Mouse (Mus musculus) layer of hippocampus, postnatal 10 days (tissue): ENCODE data around the gene Mgea5. TPM values are rescaled to one million over a fixed set of nuclear protein-coding genes. Genes with fewer than 3 reads are reported as not detected.
"Not testable (repeated sequence)": the region's sequence is repeated elsewhere in the genome, so short reads cannot be mapped to it uniquely, and the experiment has no call there.

ENCODE experiments used
- DNase-seq, 2 experiments: peaks; one replicate each; pipeline ENCODE4 v3.0.0; 2021; ENCODE audit warnings: low spot score in 2 of 2
- long read RNA-seq: library from polyadenylated mRNA; stranded (forward); transcript quantifications from one replicate; pipeline ENCODE4 v2.0.0, GENCODE M21; 2023
- total RNA-seq, 2 experiments: library from RNA; stranded (reverse); gene quantifications; 2 replicates each; pipeline ENCODE4 v1.2.3; 2021

The Mgea5 gene
- 100 to 1,000 TPM; 134 to 157 TPM for total RNA-seq
- long read RNA-seq, full-length matches to known transcripts: 12 of 31 reads
- long read RNA-seq, partial matches to known transcripts: 4 of 31 reads
- long read RNA-seq, other reads (novel, unspliced or antisense): 15 of 31 reads

GRCm38 (mm10) chr19:45783181-45783932, at the start of gene Mgea5:
TSS of gene Mgea5 (minus strand) at chr19:45783837.
- peak; percentile 97 to 99 for DNase-seq

GRCm38 (mm10) chr19:45830679-45831078, 47.0 kb upstream of the Mgea5 start:
- no peak for DNase-seq

GRCm38 (mm10) chr19:45827736-45828135, 44.1 kb upstream of the Mgea5 start:
- DNase-seq: no peak

GRCm38 (mm10) chr19:45827125-45827524, 43.5 kb upstream of the Mgea5 start:
- DNase-seq: no peak

- DNase-seq: no peak
Observed at GRCm38 (mm10) chr19:45826146-45826545, 42.5 kb upstream of the Mgea5 start.

DNA sequence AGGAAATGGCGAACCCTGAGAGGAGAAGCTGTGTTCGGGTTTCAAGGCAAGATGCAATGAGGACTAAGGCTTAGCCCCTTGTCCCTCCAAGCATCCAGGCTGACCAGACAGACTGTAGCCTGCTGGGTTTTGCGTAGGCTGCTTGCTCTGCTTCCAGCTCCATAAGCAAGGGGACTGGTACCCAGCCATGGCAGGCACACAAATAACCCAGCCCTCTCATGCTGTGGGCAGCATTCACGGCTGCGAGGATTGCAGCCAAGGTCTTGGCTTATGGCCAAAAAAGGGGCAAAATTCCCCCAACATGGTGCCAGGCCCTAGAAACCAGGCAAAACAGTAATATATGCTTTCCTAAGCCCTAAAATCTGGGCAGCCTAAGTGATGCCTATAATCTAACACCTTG, 38.2 kb upstream of the Mgea5 start:
- no peak for DNase-seq

GRCm38 (mm10) chr19:45817816-45818490, 34.3 kb upstream of the Mgea5 start:
- no peak for DNase-seq

DNA sequence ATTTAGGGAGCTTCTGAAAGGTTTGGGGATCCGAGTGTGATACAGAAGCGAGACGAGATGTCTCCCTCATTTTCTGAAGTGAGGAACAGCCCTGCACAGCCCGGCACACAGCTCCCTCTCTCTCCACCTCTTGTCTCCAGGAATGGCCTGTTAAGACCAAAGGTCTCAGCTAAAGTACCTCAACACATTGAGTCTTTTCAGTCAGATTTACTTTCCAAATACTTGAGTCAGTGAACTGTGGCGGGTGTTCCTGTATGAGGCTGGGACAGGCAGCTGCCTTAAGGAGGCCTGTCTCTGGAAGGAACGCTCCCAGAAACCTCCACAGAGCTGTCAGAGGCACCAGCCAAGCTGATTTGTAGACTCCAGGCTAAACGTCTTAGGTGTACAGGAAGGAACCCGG, 33.1 kb upstream of the Mgea5 start:
- no peak for DNase-seq

- peak; percentile 73 to 76 for DNase-seq
Observed at GRCm38 (mm10) chr19:45815831-45816405, 32.3 kb upstream of the Mgea5 start, which contains the start of gene Kcnip2. TSS of gene Kcnip2 (minus strand) at chr19:45816061.

DNA sequence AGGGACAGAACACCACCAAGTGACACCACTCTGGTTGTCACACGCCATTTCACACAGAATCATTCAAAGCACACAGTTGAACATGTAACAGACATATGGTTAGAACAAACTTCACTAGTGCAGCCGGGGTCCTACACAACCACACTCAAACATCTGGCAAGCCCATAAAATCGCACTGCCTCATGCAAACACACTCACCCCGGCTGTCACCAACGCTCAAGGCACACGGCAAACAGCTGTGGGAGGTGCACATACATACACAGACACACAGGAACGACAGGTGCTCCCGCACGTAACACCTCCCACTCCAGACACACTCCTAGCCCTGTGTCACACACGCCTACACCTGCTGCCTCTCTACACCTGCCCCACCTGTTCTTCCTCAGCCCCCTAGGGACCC, 31.5 kb upstream of the Mgea5 start:
- no peak for DNase-seq

DNA sequence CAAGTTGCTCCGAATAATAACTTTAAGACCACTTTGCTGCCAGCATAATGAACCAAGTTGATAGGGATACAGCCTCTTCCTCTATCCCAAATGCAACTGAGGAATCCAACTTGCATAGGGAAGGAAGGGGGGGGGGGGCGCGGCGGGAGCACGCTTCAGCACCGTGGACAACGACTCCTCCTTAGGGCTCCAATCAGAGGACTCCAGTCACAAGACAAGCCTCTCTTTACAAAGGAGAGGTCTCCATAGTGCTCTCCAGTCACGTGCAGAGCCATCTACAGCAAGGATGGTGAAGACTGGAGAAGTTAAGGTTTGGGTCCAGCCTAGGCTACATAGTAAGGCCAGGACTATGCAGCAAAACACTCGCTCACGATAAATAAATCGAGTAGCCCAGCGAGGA, 30.2 kb upstream of the Mgea5 start:
- DNase-seq: no peak

- peak; percentile 96 to 97 for DNase-seq
Observed at GRCm38 (mm10) chr19:45813263-45813662, 29.6 kb upstream of the Mgea5 start.

GRCm38 (mm10) chr19:45812673-45813252, 29.1 kb upstream of the Mgea5 start:
- DNase-seq: no peak

DNA sequence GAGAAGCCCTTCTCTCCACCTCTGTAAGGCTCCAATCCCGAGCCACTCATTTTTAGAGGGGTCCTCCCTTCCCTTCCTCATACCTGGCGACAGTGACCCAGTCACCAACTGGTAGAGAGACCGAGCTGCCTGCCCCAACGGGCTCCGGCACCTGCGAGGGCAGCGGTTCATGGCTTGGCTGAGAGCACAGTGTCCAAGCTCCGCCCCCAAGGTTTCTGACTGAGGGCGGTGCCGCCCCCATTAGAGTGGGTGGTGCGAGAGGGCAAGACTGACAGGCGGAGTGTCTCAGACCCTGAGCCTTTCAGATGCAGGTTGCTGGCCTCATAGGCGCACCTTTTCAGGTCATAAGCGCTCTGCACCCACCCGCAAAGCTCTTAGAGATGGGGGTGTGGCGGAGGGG, 28.5 kb upstream of the Mgea5 start:
- no peak for DNase-seq

DNA sequence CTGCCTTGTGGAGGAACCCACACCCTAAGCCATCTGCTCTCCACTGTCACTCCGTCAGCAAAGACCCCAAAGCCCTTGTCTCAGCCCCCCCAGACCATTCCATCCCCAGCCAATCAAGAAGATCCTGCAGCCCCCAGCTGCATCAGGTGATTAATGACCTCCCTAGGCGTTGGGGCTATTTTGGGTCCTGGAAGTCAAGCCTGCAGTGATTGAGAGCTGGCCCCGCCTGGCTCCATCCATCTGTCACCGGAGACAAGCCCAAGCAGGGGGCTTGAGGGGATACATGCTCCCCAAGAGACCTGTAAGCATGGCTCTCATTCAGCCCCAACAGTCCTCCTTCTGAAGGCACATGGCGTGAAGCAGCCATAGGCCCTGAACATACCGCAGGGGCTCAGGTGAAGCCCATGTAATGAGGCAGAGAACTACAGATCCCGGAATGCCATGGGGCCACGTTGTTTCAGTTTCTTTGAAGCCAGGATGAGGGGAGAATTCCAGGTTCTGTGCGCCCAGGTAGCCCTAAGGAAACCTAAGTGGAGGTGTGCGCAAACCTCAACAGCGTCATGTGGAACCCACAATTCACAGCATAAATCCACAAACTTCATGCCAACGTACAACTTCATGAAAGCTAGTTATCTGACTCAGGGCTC, 27.5 kb upstream of the Mgea5 start:
- no peak for DNase-seq

DNA sequence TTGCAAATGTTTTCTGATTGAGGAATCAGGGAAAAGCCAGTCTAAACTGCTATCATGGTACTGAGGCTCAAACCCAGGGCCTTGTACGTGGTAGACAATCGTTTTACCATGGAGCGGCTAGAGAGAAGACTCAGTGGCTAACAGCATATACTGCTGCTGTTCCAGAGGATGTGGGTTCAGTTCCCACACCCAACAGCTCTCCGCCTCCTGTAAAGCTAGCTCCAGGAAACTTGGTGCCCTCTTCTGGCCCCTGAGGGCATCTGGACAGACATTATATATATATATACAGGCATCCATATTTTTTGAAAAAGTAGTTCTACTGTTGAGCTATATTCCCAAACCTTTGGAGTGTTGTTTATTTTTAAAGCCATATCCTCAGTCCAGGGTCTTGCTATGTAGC, 24.1 kb upstream of the Mgea5 start:
- no peak for DNase-seq

DNA sequence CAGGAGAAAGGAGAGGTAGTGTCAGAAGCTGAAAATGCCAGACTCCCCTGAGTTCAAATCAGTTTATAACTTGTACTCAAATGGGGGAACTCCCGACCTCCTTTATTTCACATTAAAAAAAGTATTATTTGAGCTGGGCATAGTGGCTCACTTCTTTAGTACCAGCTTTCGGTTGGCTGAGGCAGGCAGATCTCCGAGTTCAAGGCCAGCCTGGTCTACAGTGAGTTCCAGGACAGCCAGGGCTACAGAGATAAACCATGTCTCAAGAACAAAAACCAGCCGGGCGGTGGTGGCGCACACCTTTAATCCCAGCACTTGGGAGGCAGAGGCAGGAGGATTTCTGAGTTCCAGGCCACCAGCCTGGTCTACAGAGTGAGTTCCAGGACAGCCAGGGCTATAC, 22.2 kb upstream of the Mgea5 start:
- DNase-seq: not testable (repeated sequence)

DNA sequence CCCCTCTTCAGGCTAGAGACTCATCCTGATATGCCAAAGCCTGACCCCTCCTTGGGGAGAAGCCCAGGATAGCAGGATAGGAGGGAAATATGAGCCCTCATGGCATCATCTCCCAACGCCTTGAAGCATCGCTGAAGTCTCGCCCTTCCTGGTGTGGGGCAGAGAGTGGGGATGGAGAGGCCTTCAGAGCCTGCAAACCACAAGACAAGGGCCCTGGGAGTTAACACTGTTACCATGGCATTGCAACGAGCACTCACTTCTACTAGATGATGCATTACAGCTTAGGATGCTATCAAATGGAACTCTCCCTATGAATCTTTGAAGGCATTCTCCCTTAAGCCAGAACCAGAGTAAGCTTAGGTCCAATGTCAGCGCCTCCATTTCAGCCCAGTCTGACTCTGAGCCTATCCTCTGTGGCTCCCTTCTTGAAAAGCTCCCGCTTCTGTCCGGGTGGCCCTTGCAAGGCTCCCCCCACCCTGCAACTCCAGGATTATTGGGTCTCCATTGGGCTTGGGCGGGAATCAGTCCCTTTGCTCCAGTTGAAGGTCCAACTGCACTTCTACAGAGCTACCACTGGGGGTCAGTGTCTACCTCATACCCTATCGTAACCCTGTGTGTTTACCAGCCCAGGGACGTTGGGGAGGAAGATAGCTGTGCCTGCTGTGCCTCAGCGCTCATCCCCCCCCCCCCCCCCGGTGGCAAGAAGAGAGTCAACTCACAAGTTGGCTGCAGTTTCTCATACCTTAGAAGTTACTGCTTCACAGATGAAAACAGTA, 21.1 kb upstream of the Mgea5 start:
- DNase-seq: no peak

- no peak for DNase-seq
Observed at GRCm38 (mm10) chr19:45803408-45803807, 19.8 kb upstream of the Mgea5 start.

DNA sequence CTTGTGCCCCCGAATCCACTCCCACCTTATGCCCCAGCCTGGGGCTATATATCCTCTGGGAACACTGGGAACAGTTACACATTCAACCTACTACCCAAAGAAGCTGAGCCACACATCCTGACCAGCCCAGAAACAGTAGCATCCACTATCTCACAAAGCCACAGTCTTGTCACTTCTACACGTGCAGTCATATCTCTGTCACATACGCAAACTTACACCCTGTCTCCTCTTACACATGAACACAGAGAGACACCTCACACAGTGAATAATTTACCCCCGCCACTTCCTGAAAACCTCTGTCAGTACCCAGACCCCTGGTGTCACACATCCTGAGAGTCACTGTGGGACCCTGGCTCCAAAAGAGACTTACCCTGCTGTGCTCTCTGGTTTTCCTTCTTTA, 19.1 kb upstream of the Mgea5 start:
- no peak for DNase-seq

GRCm38 (mm10) chr19:45796879-45797278, 13.2 kb upstream of the Mgea5 start:
- DNase-seq: no peak
